In genomic region chr1:27963369-27963768, GRCm38 (mm10) we compare ENCODE assay signal across 28 mouse cellular contexts.
"Had no signal": no experiment of that assay in that cellular context is flagged by ENCODE, and none has a peak within 500 bp of the region (broad histone marks: within the 10 kb centered on the region; RNA-seq: fewer than 3 reads in every experiment).

No protein-coding gene starts in this region.

- ATAC-seq: forebrain, embryonic 13.5 days; forebrain, embryonic 16.5 days; forebrain, postnatal 0 days had no signal

- DNase-seq: cerebellum, adult 2 months; cerebellum, adult 8-10 months; cerebellum, adult 9-10 months; cerebellum, adult 9-11 months; cerebellum, postnatal 10 days; cerebellum, postnatal 14 days; cerebellum, postnatal 25 days; cerebellum, postnatal 36 days; embryo, embryonic 11 days; forebrain, postnatal 0 days; gastrocnemius, adult 2 months; gastrocnemius, postnatal 10 days; gastrocnemius, postnatal 14 days; gastrocnemius, postnatal 25 days; gastrocnemius, postnatal 36 days; heart, adult 11 months; heart, adult 18-20 months; heart, adult 2 months had no signal

- H3K4me3 ChIP-seq: embryonic facial prominence, embryonic 10.5 days; embryonic facial prominence, embryonic 12.5 days; embryonic facial prominence, embryonic 13.5 days; embryonic facial prominence, embryonic 15.5 days; erythroblast, embryonic 14.5 days; forebrain, embryonic 10.5 days; forebrain, embryonic 13.5 days; gastrocnemius, adult 2 months; heart, adult 2 months; heart, embryonic 10.5 days had no signal

- H3K9ac ChIP-seq: embryonic facial prominence, embryonic 12.5 days; embryonic facial prominence, embryonic 13.5 days; embryonic facial prominence, embryonic 15.5 days; forebrain, embryonic 13.5 days; forebrain, postnatal 0 days had no signal

- H3K27ac ChIP-seq: embryonic facial prominence, embryonic 10.5 days; embryonic facial prominence, embryonic 12.5 days; embryonic facial prominence, embryonic 13.5 days; embryonic facial prominence, embryonic 15.5 days; forebrain, embryonic 10.5 days; forebrain, embryonic 13.5 days; gastrocnemius, adult 2 months; heart, adult 2 months; heart, embryonic 10.5 days had no signal

- H3K4me2 ChIP-seq: embryonic facial prominence, embryonic 12.5 days; embryonic facial prominence, embryonic 13.5 days; embryonic facial prominence, embryonic 15.5 days; forebrain, embryonic 13.5 days; heart, embryonic 11.5 days had no signal

- H3K36me3 ChIP-seq: embryonic facial prominence, embryonic 10.5 days; embryonic facial prominence, embryonic 12.5 days; embryonic facial prominence, embryonic 13.5 days; embryonic facial prominence, embryonic 15.5 days; forebrain, embryonic 10.5 days; heart, embryonic 10.5 days had no signal

- H3K27me3 ChIP-seq: embryonic facial prominence, embryonic 12.5 days; embryonic facial prominence, embryonic 13.5 days; embryonic facial prominence, embryonic 15.5 days; forebrain, embryonic 13.5 days had no signal

- H3K4me1 ChIP-seq: embryonic facial prominence, embryonic 10.5 days; embryonic facial prominence, embryonic 12.5 days; embryonic facial prominence, embryonic 13.5 days; embryonic facial prominence, embryonic 15.5 days; forebrain, embryonic 10.5 days; forebrain, embryonic 13.5 days; heart, embryonic 10.5 days had no signal

- H3K9me3 ChIP-seq: embryonic facial prominence, embryonic 10.5 days; embryonic facial prominence, embryonic 12.5 days; embryonic facial prominence, embryonic 13.5 days; embryonic facial prominence, embryonic 15.5 days; forebrain, embryonic 10.5 days; forebrain, embryonic 13.5 days; heart, embryonic 10.5 days had no signal
